Mouse (Mus musculus) layer of hippocampus, postnatal 14 days (tissue): ENCODE data around the gene Dirc2. TPM values are rescaled to one million over a fixed set of nuclear protein-coding genes. Genes with fewer than 3 reads are reported as not detected.

ENCODE experiments used
- DNase-seq, 2 experiments: peaks; one replicate each; pipeline ENCODE4 v3.0.0; 2021 to 2022; ENCODE audit warnings: low spot score in 2 of 2, mixed read lengths in 1 of 2
- long read RNA-seq, 2 experiments: library from polyadenylated mRNA; stranded (forward); transcript quantifications; one replicate each; pipeline ENCODE4 v2.0.0; 2021
- total RNA-seq, 2 experiments: library from RNA; stranded (reverse); gene quantifications; 2 replicates each; pipeline ENCODE4 v1.2.3; 2021

Dirc2 gene
- 10 to 100 TPM; 84.2 to 88.6 TPM for total RNA-seq
- long read RNA-seq, experiment 1, full-length matches to known transcripts = 104 of 121 reads
- long read RNA-seq, experiment 1, partial matches to known transcripts = 3 of 121 reads
- long read RNA-seq, experiment 1, other reads (novel, unspliced or antisense) = 14 of 121 reads
- long read RNA-seq, experiment 2, full-length matches to known transcripts = 103 of 136 reads
- long read RNA-seq, experiment 2, partial matches to known transcripts = 2 of 136 reads
- long read RNA-seq, experiment 2, other reads (novel, unspliced or antisense) = 31 of 136 reads

- peak; percentile 78 to 79 for DNase-seq
These were observed at the start of gene Dirc2 for GRCm38 (mm10) chr16:35768785-35769642. Gene Dirc2 (minus strand): TSS chr16:35769356.

GRCm38 (mm10) chr16:35817255-35818089, 48.3 kb upstream of the Dirc2 start:
- peak; percentile 83 to 85 for DNase-seq

GRCm38 (mm10) chr16:35813119-35813518, 44.0 kb upstream of the Dirc2 start:
- DNase-seq = no peak

- DNase-seq = no peak
These were observed 39.7 kb upstream of the Dirc2 start for GRCm38 (mm10) chr16:35808838-35809237.

- no peak for DNase-seq
These were observed 38.5 kb upstream of the Dirc2 start for GRCm38 (mm10) chr16:35807663-35807992.

GRCm38 (mm10) chr16:35806973-35807662, 38.0 kb upstream of the Dirc2 start:
- DNase-seq = no peak

- no peak for DNase-seq
These were observed 34.6 kb upstream of the Dirc2 start for GRCm38 (mm10) chr16:35803723-35804122.

GRCm38 (mm10) chr16:35802163-35802562, 33.0 kb upstream of the Dirc2 start:
- no peak for DNase-seq

GRCm38 (mm10) chr16:35791962-35792521, 22.9 kb upstream of the Dirc2 start:
- DNase-seq = no peak

- DNase-seq = no peak
These were observed 19.2 kb upstream of the Dirc2 start for GRCm38 (mm10) chr16:35788330-35788729.

GRCm38 (mm10) chr16:35787568-35788189, 18.5 kb upstream of the Dirc2 start:
- no peak for DNase-seq

- no peak for DNase-seq
These were observed 18.0 kb upstream of the Dirc2 start for GRCm38 (mm10) chr16:35787163-35787562.

GRCm38 (mm10) chr16:35784134-35784725, 15.1 kb upstream of the Dirc2 start:
- no peak for DNase-seq

GRCm38 (mm10) chr16:35783207-35783573, 14.0 kb upstream of the Dirc2 start:
- no peak for DNase-seq

- no peak for DNase-seq
These were observed 13.5 kb upstream of the Dirc2 start for GRCm38 (mm10) chr16:35782451-35783206.

GRCm38 (mm10) chr16:35781651-35782050, 12.5 kb upstream of the Dirc2 start:
- no peak for DNase-seq

- DNase-seq = no peak
These were observed 11.9 kb upstream of the Dirc2 start for GRCm38 (mm10) chr16:35781096-35781495.

- DNase-seq = no peak
These were observed 10.5 kb upstream of the Dirc2 start for GRCm38 (mm10) chr16:35779681-35780080.

- DNase-seq = no peak
These were observed 8.6 kb upstream of the Dirc2 start for GRCm38 (mm10) chr16:35777768-35778167.
